Mouse (Mus musculus) layer of hippocampus, adult 18-20 months (tissue): Measurements from ENCODE around the gene Arhgef39. TPM values are rescaled to one million over a fixed set of nuclear protein-coding genes. Genes with fewer than 3 reads are reported as not detected.

Experiments used
- DNase-seq, 2 experiments: peaks; one replicate each; pipeline ENCODE4 v3.0.0; 2022; ENCODE audit warnings: low spot score in 2 of 2
- total RNA-seq, 2 experiments: library from RNA; stranded (reverse); gene quantifications; 2 replicates each; pipeline ENCODE4 v1.2.3; 2021

Gene Arhgef39
- total RNA-seq, 2 experiments from 2014 or later, result not detected

- peak in 1 of 2 experiments; percentile 34 for DNase-seq
Measured at GRCm38 (mm10) chr4:43478906-43479832, 20.3 kb downstream of the Arhgef39 start.

GRCm38 (mm10) chr4:43478534-43478858 is 21.0 kb downstream of the Arhgef39 start:
- no peak for DNase-seq

GRCm38 (mm10) chr4:43477857-43478533 is 21.5 kb downstream of the Arhgef39 start:
- DNase-seq, result peak; percentile 74 to 90

GRCm38 (mm10) chr4:43476604-43477003 is 22.9 kb downstream of the Arhgef39 start:
- DNase-seq, result no peak

- no peak for DNase-seq
Measured at GRCm38 (mm10) chr4:43473636-43474035, 25.9 kb downstream of the Arhgef39 start.

- DNase-seq, result no peak
Measured at GRCm38 (mm10) chr4:43470301-43470700, 29.2 kb downstream of the Arhgef39 start.

- DNase-seq, result no peak
Measured at GRCm38 (mm10) chr4:43466872-43467271, 32.6 kb downstream of the Arhgef39 start.

- DNase-seq, result no peak
Measured at GRCm38 (mm10) chr4:43465935-43466334, 33.6 kb downstream of the Arhgef39 start.

GRCm38 (mm10) chr4:43463102-43463501 is 36.4 kb downstream of the Arhgef39 start:
- DNase-seq, result no peak

GRCm38 (mm10) chr4:43457124-43457523 is 42.4 kb downstream of the Arhgef39 start:
- no peak for DNase-seq

- no peak for DNase-seq
Measured at GRCm38 (mm10) chr4:43456470-43456869, 43.0 kb downstream of the Arhgef39 start.

- no peak for DNase-seq
Measured at GRCm38 (mm10) chr4:43454041-43454836, 45.3 kb downstream of the Arhgef39 start, which contains the start of gene Cd72. TSS of gene Cd72 (minus strand) at chr4:43454628.

GRCm38 (mm10) chr4:43453413-43453812 is 46.1 kb downstream of the Arhgef39 start:
- no peak for DNase-seq

GRCm38 (mm10) chr4:43452315-43452714 is 47.2 kb downstream of the Arhgef39 start:
- DNase-seq, result no peak

GRCm38 (mm10) chr4:43448554-43448953 is 50.9 kb downstream of the Arhgef39 start:
- no peak for DNase-seq

- DNase-seq, result no peak
Measured at GRCm38 (mm10) chr4:43447251-43447650, 52.2 kb downstream of the Arhgef39 start.

Other genes with a start within 250 kb of the Arhgef39 start
- gene Atp8b5, start 232.5 kb downstream of the Arhgef39 start, total RNA-seq, result under 1 TPM; 0.23 to 0.52 TPM
- 100 to 1,000 TPM; 119 to 124 TPM for gene Rusc2, start 117.7 kb downstream of the Arhgef39 start, total RNA-seq
- under 1 TPM; 0.54 to 0.81 TPM for gene Fam166b, start 70.6 kb downstream of the Arhgef39 start, total RNA-seq
- gene Tesk1, start 57.8 kb downstream of the Arhgef39 start, total RNA-seq, result 10 to 100 TPM; 83.3 to 89.9 TPM
- not detected for gene Cd72, start 45.1 kb downstream of the Arhgef39 start, total RNA-seq
- not detected for gene Sit1, start 16.0 kb downstream of the Arhgef39 start, total RNA-seq
- 10 to 100 TPM; 27.7 to 29.3 TPM for gene Ccdc107, start 6.8 kb downstream of the Arhgef39 start, total RNA-seq
- not detected for gene Car9, start 7.3 kb upstream of the Arhgef39 start, total RNA-seq
- gene Tpm2, start 24.1 kb upstream of the Arhgef39 start, total RNA-seq, result 1 to 10 TPM; 4.2 to 4.8 TPM
- 10 to 100 TPM; 67.4 to 74.5 TPM for gene Creb3, start 62.6 kb upstream of the Arhgef39 start, total RNA-seq
- 10 to 100 TPM; 35.8 to 42.1 TPM for gene Tln1, start 63.0 kb upstream of the Arhgef39 start, total RNA-seq
- 10 to 100 TPM; 43.6 to 48.0 TPM for gene Rgp1, start 79.0 kb upstream of the Arhgef39 start, total RNA-seq
- 10 to 100 TPM; 58.8 to 65.2 TPM for gene Gba2, start 79.2 kb upstream of the Arhgef39 start, total RNA-seq
- gene Msmp, start 84.8 kb upstream of the Arhgef39 start, total RNA-seq, result not detected
- 10 to 100 TPM; 47.2 to 52.7 TPM for gene Npr2, start 132.2 kb upstream of the Arhgef39 start, total RNA-seq
- 1 to 10 TPM; 1.4 to 2.3 TPM for gene Spag8, start 153.9 kb upstream of the Arhgef39 start, total RNA-seq
- 10 to 100 TPM; 31.3 to 36.7 TPM for gene Hint2, start 156.8 kb upstream of the Arhgef39 start, total RNA-seq
- 10 to 100 TPM; 68.2 to 72.1 TPM for gene Tmem8b, start 169.3 kb upstream of the Arhgef39 start, total RNA-seq
- 1 to 10 TPM; 1.5 to 1.8 TPM for gene Fam221b, start 169.4 kb upstream of the Arhgef39 start, total RNA-seq
- gene Olfr70, start 201.1 kb upstream of the Arhgef39 start, total RNA-seq, result not detected
- not detected for gene Olfr71, start 210.6 kb upstream of the Arhgef39 start, total RNA-seq
- 1 to 10 TPM in 1 of 2 experiments, under 1 TPM in 1; 0.79 to 1.6 TPM for gene Hrct1, start 227.5 kb upstream of the Arhgef39 start, total RNA-seq
- gene Spaar, start 230.3 kb upstream of the Arhgef39 start, total RNA-seq, result 1 to 10 TPM in 1 of 2 experiments, under 1 TPM in 1; 0.58 to 1.3 TPM